Mouse (Mus musculus) cerebellum, postnatal 4 days (tissue): Measurements from ENCODE around the gene Smpdl3b.

Experiments used
- DNase-seq, 2 experiments: peaks; one replicate each; pipeline ENCODE4 v3.0.0; 2022; ENCODE audit warnings: low spot score in 2 of 2, mixed read lengths in 1 of 2

The Smpdl3b gene

GRCm38 (mm10) chr4:132734766-132735165, 22.3 kb downstream of the Smpdl3b start:
- no peak for DNase-seq

- no peak for DNase-seq
These were observed 23.8 kb downstream of the Smpdl3b start for GRCm38 (mm10) chr4:132733071-132733770.

GRCm38 (mm10) chr4:132732148-132732684, 24.8 kb downstream of the Smpdl3b start, which contains the start of gene Xkr8:
Xkr8 (minus strand) TSS chr4:132732546.
- peak; percentile 57 to 81 for DNase-seq

DNA sequence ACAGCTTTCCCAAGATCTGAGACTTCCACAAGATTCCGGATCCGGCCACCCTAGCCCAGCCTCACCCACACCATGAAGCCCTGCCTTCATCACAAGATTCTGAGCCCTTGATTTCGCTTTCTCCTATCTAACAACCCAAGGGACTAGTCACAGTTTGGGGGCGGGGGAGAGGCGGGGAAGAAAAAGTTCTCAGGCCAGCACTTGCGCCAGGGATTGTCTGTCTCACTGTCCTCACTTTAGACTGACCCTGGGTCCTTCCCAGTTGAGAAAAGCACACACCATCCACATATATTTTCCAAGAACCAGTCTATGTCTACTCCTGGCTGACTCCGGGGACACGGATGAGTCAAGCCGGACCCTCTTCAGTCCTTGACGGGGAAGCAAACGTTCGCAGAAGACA, 25.4 kb downstream of the Smpdl3b start:
- no peak for DNase-seq

DNA sequence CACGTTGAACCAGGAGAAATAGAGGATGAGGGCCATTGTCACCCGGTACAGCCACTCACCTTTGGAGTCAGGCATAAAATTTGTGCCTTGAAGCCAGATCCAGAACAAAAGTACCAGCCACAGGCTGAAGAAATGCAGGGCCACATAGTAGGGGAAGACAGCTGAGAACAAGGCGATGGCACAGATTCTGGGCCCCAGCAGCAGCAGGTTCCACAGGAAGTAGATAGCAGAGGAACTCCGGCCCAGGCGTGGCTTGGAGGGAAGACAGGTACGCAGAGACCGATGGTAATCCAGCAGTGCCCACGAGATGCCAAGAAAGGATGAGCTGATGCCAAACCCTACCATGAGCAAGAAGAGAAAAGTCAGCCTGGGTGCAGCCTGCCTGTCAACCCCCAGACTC, 28.8 kb downstream of the Smpdl3b start:
- no peak for DNase-seq

GRCm38 (mm10) chr4:132718251-132718650, 38.8 kb downstream of the Smpdl3b start:
- peak in 1 of 2 experiments; percentile 6 for DNase-seq

DNA sequence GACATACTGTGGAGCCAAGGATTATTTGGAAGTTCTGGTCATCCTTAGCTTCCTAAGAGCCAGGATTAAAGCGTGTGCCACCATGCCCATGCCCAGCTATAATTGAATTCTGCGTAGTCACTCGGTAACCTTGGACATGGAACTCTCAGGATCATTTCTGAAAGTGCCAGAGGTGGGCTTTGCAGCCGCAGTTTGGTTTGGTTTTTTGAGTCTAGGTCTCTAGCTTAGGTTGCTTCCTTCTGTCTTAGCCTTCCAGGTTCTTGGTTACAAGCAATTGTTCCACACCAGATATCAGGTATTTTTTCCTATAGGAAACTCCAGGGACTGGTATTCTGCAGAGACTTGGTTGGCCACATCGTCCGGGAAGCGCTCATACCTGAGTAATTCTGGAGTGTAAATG, 43.9 kb downstream of the Smpdl3b start:
- peak in 1 of 2 experiments; percentile 7 for DNase-seq

GRCm38 (mm10) chr4:132706885-132707284, 50.2 kb downstream of the Smpdl3b start:
- no peak for DNase-seq

DNA sequence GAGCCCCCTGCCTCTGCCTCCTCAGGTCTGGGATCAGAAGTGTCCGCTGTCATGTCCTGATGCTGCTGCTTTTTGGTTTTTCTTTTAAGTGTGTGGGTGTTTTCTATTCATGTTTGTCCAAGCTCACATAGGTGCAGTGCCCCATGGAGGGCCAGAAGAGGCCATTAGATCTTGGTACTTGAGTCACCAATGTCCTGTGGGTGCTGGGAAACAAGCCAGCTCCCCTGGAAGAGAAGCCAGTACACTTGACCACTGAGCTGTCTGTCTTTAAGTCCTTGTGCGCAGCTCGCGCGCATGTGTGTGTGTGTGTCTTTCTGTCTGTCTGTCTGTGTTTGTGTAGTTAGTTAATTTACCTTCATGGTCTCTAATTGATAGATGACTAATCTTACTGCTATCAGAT, 55.0 kb downstream of the Smpdl3b start:
- no peak for DNase-seq

DNA sequence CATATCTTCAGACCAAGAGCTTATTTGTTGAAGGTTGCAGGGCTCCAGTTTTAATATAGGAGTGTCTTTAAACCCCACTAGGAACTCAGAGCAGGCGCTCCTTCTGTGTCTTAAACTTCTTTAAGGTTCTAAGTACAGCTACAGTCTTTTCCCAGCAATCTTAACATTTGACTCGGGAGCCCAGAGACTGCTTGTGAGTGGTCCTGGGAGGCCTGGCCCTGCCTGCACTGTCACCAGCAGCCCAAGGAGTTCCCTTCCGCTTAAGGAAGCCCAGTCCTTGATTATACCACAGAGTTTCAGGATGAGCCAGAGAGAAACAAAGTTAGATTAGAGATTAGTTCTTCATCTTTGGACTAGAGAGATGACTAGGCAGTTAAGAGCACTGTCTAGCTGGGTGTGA, 63.7 kb downstream of the Smpdl3b start:
- no peak for DNase-seq

- DNase-seq, result no peak
These were observed 67.4 kb downstream of the Smpdl3b start for GRCm38 (mm10) chr4:132689634-132690033.
